Mouse (Mus musculus) frontal cortex, postnatal 25 days (tissue): Measurements from ENCODE around the gene Ttc7b.

Source experiments
- DNase-seq, 2 experiments: peaks; one replicate each; pipeline ENCODE4 v3.0.0; 2022; ENCODE audit warnings: low spot score in 2 of 2

The Ttc7b gene

GRCm38 (mm10) chr12:100455453-100455852 is 65.2 kb downstream of the Ttc7b start:
- DNase-seq: no peak

DNA sequence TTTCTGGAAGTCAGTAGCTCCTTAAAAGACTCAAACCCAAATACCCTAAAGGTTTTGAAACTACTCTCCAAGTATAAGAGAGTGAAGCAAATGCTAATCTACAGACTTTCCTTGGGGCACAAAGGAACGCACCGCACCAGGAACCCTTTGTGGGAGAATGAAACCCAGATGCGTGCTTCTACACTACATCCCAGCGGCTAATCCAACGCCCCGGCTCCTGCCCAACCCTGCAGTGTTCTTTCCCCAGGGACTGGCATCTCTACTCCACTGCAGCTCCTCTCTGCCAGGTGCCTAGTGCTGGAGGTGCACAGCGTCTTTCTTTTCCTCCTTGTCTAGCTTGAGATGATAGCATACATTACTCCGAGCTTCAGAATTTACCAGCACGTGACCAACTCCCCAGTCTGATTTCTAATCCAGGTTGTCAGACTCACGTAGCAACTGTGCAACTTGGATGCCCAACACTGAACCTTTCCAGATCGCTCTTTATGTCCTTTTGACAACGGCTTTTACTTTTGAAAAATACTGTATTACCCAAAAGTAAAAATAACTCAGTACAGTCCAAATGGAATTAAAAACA is 72.8 kb downstream of the Ttc7b start:
- DNase-seq: no peak

DNA sequence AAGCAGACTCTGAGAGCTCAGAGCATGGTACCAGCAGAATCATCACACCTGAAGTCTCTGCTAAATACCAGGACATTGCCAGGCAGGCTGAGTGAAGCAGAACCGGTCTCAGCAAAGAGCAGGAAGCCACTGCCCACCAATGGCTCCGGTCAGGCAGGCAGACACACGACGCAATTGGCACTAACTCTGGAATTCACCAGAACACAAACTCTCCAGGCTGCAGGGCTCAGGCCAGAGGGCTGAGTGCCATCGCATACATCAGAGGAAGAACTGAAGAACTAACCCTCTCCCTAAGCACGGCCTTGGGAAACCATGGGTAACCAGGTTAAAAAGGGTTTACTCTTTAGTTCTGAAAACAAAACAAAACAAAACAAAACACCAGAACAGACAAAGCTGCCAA is 73.5 kb downstream of the Ttc7b start:
- DNase-seq: no peak

- DNase-seq: no peak
These were observed 74.9 kb downstream of the Ttc7b start for GRCm38 (mm10) chr12:100445686-100446085.

- no peak for DNase-seq
These were observed 75.4 kb downstream of the Ttc7b start for GRCm38 (mm10) chr12:100445271-100445670.

DNA sequence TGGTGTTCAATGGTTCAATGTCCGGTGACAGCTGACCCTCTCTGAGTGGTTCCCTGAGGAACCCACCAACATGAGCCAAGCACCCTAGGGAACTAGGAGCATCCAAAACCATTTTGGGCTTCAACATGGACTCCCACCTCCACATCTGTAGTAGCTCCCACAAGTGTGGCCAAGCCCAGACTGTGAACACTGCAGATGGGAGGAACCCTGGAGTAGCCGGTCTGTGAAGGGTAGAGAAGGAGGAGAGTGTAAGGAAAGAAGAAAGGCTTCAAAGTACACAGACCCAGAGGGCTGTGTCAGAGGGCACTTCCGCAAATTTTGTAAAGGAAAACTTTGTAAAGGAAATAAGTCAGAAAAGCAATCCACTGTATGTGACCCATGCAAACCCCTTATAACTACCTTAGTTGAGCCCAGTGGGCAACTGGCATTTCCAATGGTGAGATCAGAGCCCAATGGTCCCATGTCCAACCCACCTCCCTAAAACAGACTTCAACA is 75.9 kb downstream of the Ttc7b start:
- DNase-seq: no peak

GRCm38 (mm10) chr12:100443452-100443851 is 77.2 kb downstream of the Ttc7b start:
- no peak for DNase-seq

GRCm38 (mm10) chr12:100441609-100442008 is 79.0 kb downstream of the Ttc7b start:
- no peak for DNase-seq

DNA sequence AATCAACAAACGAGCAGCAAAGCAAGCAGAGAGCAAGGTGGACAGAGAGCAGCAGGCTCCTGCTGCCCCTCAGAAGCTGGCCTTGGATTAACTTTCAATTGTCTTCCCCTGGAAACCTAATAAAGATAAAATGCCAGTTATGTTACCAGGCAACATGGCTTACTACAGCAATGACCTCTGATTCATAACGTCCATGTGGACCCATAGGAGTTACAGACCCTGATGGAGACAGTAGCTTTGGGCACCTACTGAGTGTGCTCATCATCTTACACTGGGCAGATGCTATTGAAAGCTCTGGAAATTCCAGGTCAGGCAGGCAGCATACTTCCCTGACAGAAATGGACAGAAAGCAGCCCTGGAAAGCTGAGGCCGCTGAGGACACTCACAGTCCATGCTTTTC is 80.7 kb downstream of the Ttc7b start:
- DNase-seq: no peak

DNA sequence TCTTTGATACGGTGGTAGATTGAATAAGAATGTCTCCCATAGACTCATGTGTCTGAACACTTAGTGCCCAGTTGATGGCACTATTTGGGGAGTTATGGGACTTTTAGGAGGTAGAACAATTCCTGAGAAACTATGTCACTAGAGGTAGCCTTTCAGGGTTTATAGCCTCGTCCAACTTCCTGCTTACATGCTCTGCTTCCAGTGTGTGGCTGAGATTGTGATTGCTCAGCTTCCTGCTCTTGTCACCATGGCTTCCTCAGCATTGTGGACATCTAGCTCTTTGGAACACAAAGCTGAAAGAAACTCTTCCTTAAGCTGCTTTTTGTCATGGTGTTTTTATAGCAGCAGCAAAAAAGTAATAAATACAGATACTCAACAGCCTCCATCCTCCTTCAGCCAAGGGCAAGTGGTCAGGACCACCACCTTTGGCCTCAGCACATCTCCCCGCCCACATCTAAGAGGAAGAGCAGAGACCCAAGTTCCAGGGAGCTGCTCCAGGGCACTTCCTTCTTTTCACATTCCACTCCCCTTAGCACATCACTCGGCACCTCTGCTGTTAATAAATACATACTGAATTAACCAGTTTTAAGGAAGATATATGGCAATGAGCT is 81.4 kb downstream of the Ttc7b start:
- DNase-seq: no peak

GRCm38 (mm10) chr12:100438509-100438908 is 82.1 kb downstream of the Ttc7b start:
- DNase-seq: no peak

DNA sequence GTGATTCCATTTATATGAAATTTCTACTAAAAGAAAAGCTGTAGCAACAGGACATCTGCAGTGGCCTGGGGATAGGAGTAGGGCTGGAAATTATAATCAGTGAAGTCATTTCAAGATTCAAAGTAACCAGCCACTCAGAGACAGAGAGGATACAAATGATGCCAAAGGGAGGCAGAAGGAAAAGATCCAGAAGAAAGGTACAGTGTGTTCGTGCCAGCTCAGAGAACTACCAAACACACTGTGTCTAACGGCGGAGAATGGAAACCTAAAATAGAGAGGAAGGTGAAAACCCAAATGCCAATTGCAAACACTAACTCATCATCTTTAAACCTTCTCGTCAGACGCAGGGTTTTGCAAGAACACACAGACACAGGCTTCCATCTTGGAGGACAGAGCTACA is 82.8 kb downstream of the Ttc7b start:
- no peak for DNase-seq

- DNase-seq: no peak
These were observed 84.9 kb downstream of the Ttc7b start for GRCm38 (mm10) chr12:100435763-100436162.

GRCm38 (mm10) chr12:100431830-100432229 is 88.8 kb downstream of the Ttc7b start:
- DNase-seq: no peak

DNA sequence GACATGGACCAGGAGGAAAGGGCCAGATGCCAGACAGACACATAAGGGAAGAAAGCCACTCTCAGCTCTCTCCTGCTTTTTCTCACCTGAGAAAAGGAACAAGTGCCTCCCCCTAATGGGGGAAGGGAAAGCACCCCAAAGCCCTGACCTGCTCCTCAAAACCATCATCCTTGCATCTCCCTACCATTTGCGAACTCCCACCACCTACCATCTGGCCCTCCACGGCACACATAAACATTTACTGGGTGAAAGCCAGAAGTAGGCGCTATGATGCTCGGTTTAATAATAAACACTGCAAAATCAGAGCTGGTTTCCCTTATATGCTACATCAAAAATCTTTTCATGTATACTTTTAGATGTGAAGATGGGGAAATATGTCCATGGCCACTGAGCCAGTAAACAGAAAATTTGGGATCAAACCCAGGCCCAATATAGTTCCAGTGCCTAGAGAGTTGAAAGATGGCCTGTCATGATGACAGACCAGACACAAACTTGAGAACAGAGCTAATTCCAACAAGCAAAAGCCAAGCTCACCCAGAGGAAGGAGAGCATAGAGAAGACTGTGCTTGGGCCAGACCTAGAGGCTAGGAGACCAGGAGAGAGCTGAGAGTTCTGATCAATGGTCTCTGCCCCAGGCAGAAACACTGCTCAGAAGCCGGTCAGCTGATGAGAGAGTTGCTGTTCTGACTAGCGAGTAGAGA is 91.1 kb downstream of the Ttc7b start:
- no peak for DNase-seq

DNA sequence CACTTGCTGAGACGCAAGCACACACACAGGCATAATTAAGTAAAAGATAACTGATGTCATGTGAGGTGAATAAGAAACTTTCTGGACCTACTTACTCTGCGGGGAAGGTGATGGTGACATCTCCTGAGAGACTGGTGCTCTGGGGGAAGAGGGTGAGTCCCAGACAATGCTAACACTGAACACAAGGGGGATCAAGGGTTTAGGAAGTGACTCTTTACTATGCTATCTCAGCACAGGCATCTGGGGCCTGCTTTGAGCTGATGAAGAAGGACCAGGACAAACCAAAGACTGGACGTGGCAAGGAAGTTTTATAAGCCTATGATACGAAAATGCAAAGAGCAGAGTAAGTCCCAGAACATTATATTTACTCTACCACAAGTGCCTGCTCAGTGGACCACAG is 92.4 kb downstream of the Ttc7b start:
- DNase-seq: no peak

GRCm38 (mm10) chr12:100426212-100426611 is 94.4 kb downstream of the Ttc7b start:
- DNase-seq: no peak

- no peak for DNase-seq
These were observed 95.6 kb downstream of the Ttc7b start for GRCm38 (mm10) chr12:100425028-100425427.

DNA sequence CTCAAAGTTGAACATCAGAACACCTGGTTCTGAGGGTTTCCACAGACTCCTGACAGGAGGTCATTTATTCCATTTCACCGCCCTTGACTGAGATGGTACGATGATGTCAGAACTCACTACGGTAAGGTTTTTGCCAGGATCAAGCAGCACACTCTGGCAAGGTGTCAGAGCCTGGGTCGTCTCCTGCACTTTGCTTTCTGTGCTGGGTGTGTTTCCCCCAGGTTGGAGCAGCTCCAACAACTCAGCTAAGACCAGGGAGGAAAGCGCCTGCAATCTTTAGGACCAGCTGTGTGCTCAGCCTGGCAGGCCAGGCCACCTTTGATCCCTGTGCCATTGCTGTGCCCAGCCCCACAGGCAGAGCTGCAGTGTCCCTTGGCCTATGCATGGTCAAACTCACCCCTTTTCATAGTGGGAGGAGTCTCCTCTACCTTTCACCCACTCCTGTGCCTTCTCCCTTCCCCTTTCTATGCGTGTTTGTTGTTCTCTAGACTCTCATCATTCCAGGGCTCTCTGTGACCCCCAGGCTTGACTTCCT is 98.3 kb downstream of the Ttc7b start:
- no peak for DNase-seq

DNA sequence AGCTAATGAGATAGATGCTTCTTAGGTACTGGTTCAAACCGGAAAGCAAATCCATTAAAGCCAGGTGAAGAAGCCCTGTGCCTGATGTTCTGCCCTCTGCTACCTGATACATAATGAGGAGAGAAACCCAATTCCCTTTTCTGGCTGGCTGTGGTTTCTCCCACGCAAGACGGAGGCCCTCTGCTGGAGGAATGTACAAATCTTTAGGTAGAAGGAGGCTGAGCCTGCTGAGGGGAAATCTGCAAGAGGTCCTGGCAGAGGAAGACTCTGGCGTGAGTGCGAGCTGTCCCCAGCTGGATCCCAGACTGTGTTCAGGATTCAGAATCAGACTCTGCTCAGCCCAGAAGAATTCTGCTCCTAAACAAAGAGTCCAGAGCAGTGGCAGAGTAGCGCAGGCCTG is 99.1 kb downstream of the Ttc7b start:
- DNase-seq: no peak

DNA sequence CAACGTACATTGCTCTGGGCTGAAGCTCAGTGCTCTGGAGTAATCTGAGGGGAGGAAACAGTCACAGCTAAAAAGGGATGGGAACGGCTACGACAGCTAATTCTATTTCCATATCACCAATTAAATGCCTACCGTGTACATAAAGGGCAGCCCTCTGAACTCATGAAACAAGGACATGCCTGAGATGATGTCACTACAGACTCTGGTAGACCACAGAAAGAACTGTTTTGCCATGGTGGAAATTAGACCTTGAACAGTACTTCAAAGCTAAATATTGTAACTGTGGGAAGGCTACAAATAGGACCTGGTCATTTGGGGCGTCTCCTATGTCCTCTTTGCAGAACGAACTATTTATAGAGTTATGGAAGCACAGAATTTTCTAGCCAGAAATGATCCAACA is 99.7 kb downstream of the Ttc7b start:
- DNase-seq: no peak

DNA sequence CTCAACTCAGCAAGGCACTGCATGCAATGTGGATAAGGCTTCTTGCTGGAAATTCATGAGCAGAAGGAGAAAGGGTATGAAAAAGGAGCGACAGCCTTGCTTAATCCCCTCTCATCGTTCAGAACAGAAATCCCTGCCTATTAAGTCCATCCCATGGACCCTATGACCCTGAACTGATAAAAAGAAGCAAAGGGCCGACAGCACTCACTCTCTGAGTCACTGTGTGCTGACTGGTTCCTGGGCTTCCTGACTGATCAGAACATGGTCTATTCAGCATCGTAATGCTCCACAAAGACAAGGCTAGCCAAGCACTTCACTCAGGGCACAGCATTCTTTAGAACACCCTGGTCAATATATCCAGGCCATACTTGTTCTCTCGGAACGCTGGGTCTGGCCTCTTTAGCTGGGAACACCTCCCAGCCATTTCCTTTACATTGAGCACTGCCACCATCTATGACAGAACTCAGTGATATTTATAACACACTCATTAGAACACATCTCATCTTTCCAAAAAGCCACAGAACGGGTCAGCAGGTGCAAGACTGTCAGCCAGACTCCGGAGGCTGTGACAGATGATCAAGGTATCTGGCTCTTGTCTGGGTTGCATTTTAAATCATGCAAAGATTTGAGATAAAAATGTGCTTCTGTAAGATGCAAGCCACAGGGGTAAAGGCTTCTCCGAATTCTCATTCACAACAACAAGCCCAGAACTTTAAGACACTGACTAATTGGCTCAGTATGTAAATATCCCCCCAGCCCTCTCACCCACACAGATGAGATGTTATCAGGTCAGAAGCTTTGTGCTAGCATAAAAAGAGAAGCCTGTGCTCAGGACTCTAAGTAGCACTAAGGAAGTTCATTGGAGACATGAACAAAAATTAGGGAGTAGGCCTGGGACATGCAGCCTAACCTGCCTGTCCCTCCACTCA is 100.4 kb downstream of the Ttc7b start:
- no peak for DNase-seq
